10 mouse cellular contexts compared by ENCODE assay signal in genomic region chr1:39349001-39349400, GRCm38 (mm10). TPM values are rescaled to one million over a fixed set of nuclear protein-coding genes. Genes with fewer than 3 reads are reported as not detected.
A peak's percentile ranks its signal among the peaks of the same experiment; 100 is the strongest.
DNase-seq lines count a peak whose midpoint lies in the region; ATAC-seq lines count a peak whose summit lies in the region.
"Had no signal": no experiment of that assay in that cellular context is flagged by ENCODE, and none has a peak within 500 bp of the region (broad histone marks: within the 10 kb centered on the region; RNA-seq: fewer than 3 reads in every experiment).

No protein-coding gene starts in this region.

- no peak overlapping the region for H3K9ac ChIP-seq in intestine, embryonic 16.5 days (ENCODE audit: low read depth, low read length)
- H3K9ac ChIP-seq in hindbrain, embryonic 16.5 days (ENCODE audit: low read depth, low read length) = no peak overlapping the region
- H3K9ac ChIP-seq: embryonic facial prominence, embryonic 12.5 days had no signal

- WGBS in intestine, embryonic 16.5 days = 67% methylated on average over 1 of the region's 1 CpGs
- WGBS in hindbrain, embryonic 16.5 days = 73% methylated on average over 1 of the region's 1 CpGs

- H3K36me3 ChIP-seq in intestine, embryonic 16.5 days (ENCODE audit: control insufficient read depth, insufficient read depth, low read length) = no peaks in the 10 kb centered on the region
- no peaks in the 10 kb centered on the region for H3K36me3 ChIP-seq in hindbrain, embryonic 16.5 days (ENCODE audit: control insufficient read depth, insufficient read depth, low read length)
- H3K36me3 ChIP-seq: embryonic facial prominence, embryonic 12.5 days had no signal

- H3K27ac ChIP-seq in intestine, embryonic 16.5 days (ENCODE audit: low read length) = no peak overlapping the region
- H3K27ac ChIP-seq in hindbrain, embryonic 16.5 days (ENCODE audit: low read depth, low read length) = no peak overlapping the region
- H3K27ac ChIP-seq: embryonic facial prominence, embryonic 12.5 days had no signal

- no peaks in the 10 kb centered on the region for H3K27me3 ChIP-seq in intestine, embryonic 16.5 days (replicated peaks; ENCODE audit: control insufficient read depth, insufficient read depth, low read length)
- H3K27me3 ChIP-seq in hindbrain, embryonic 16.5 days (replicated peaks; ENCODE audit: control insufficient read depth, insufficient read depth, low read length) = no peaks in the 10 kb centered on the region

- peak; percentile 61; the same call in 1 of the 2 replicates for ATAC-seq in frontal cortex, adult (ENCODE audit: low TSS enrichment)
- no peak for ATAC-seq in intestine, embryonic 16.5 days
- ATAC-seq in hindbrain, embryonic 16.5 days = no peak

- no peak overlapping the region for H3K4me2 ChIP-seq in intestine, embryonic 16.5 days (ENCODE audit: low read depth, low read length)
- no peak overlapping the region for H3K4me2 ChIP-seq in hindbrain, embryonic 16.5 days (ENCODE audit: low read length)
- H3K4me2 ChIP-seq: embryonic facial prominence, embryonic 12.5 days had no signal

- H3K4me3 ChIP-seq in intestine, embryonic 16.5 days (ENCODE audit: low read length) = no peak overlapping the region
- no peak overlapping the region for H3K4me3 ChIP-seq in hindbrain, embryonic 16.5 days (ENCODE audit: low read length)
- H3K4me3 ChIP-seq: embryonic facial prominence, embryonic 12.5 days had no signal

- no peaks in the 10 kb centered on the region for H3K4me1 ChIP-seq in intestine, embryonic 16.5 days (ENCODE audit: control insufficient read depth, insufficient read depth, low read length)
- H3K4me1 ChIP-seq in hindbrain, embryonic 16.5 days (ENCODE audit: control insufficient read depth, insufficient read depth, low read depth, low read length) = no peaks in the 10 kb centered on the region
- H3K4me1 ChIP-seq: embryonic facial prominence, embryonic 12.5 days had no signal

- no peaks in the 10 kb centered on the region for H3K9me3 ChIP-seq in intestine, embryonic 16.5 days (ENCODE audit: control insufficient read depth, low read length)
- H3K9me3 ChIP-seq in hindbrain, embryonic 16.5 days (ENCODE audit: control insufficient read depth, low read length) = peaks cover 2% of the 10 kb centered on the region; the same call in 1 of the 2 replicates
- H3K9me3 ChIP-seq: embryonic facial prominence, embryonic 12.5 days had no signal

- DNase-seq in frontal cortex, postnatal 14 days (ENCODE audit: low spot score in 2 of 2) = no peak
- peak; percentile 68 for DNase-seq in right cerebral cortex, postnatal 10 days (ENCODE audit: low spot score in 2 of 2)
- DNase-seq in right cerebral cortex, postnatal 25 days = no peak
- DNase-seq in layer of hippocampus, adult 8-10 months (ENCODE audit: low spot score in 2 of 2) = peak; percentile 74 to 81
- DNase-seq in spleen, adult 12 weeks (ENCODE audit: low spot score) = no peak
- DNase-seq: thymus, postnatal 14 days had no signal

RNA-seq across cellular contexts. Expression of gene Rpl31, which starts 18.6 kb away (rescaled TPM):
- 100 to 1,000 TPM; 451 to 581 (median 500) TPM for total RNA-seq in layer of hippocampus, adult 8-10 months (2022)
- polyA plus RNA-seq in intestine, embryonic 16.5 days (2015; fragmentation: Nextera tagmentation; extraction: Ambion mirVana) = 426 and 432 TPM in 2 replicates
- 257 and 276 TPM in 2 replicates for polyA plus RNA-seq in hindbrain, embryonic 16.5 days (2015; fragmentation: Nextera tagmentation; extraction: Ambion mirVana)

Comparison
In these comparisons a context has a peak if more than half of its experiments do, and no peak if none do; other contexts are left out.
1. DNase-seq: peak in right cerebral cortex, postnatal 10 days (2 of 2) and layer of hippocampus, adult 8-10 months (2 of 2); none in frontal cortex, postnatal 14 days (0 of 2), right cerebral cortex, postnatal 25 days (single experiment) and spleen, adult 12 weeks (single experiment).